Mouse (Mus musculus): Measurements from ENCODE around the gene Dcun1d2. TPM values are rescaled to one million over a fixed set of nuclear protein-coding genes. Genes with fewer than 3 reads are reported as not detected.

Dcun1d2 gene
- polyA plus RNA-seq, 1 experiment, result 15.3 TPM

- no peak overlapping the region for H3K4me3 ChIP-seq (ENCODE audit: low read depth, low read length)
- no peak overlapping the region for H3K9ac ChIP-seq (ENCODE audit: low read depth, poor library complexity, severe bottlenecking)
- no peaks in the 10 kb centered on the region for H3K9me3 ChIP-seq (replicated peaks; ENCODE audit: control insufficient read depth, insufficient read depth, low read length, poor library complexity, severe bottlenecking)
- H3K36me3 ChIP-seq (ENCODE audit: control insufficient read depth, insufficient read depth, low read length, poor library complexity, severe bottlenecking), result no peaks in the 10 kb centered on the region
- TF ChIP-seq CTCF (IDR thresholded peaks at IDR 0.05; ENCODE audit: low read depth, low read length), result no peak
- TF ChIP-seq POLR2A (IDR thresholded peaks at IDR 0.05; ENCODE audit: insufficient read depth, low read length), result no peak
- no peak for TF ChIP-seq EP300 (IDR thresholded peaks at IDR 0.05; ENCODE audit: insufficient read depth, low read depth, low read length)
- H3K27me3 ChIP-seq (ENCODE audit: control insufficient read depth, insufficient read depth, low read length, poor library complexity, severe bottlenecking), result no peaks in the 10 kb centered on the region
- H3K4me1 ChIP-seq (ENCODE audit: control insufficient read depth, insufficient read depth, low read length), result no peaks in the 10 kb centered on the region
- no peak overlapping the region for H3K27ac ChIP-seq (ENCODE audit: insufficient read depth, low read length)
Measured at GRCm38 (mm10) chr8:13230471-13230870, 57.5 kb downstream of the Dcun1d2 start.

GRCm38 (mm10) chr8:13229802-13230201 lies 58.1 kb downstream of the Dcun1d2 start:
- TF ChIP-seq POLR2A (IDR thresholded peaks at IDR 0.05; ENCODE audit: insufficient read depth, low read length) (no peak), EP300 (IDR thresholded peaks at IDR 0.05; ENCODE audit: insufficient read depth, low read depth, low read length) (no peak), CTCF (IDR thresholded peaks at IDR 0.05; ENCODE audit: low read depth, low read length) (no peak)
- H3K9me3 ChIP-seq (replicated peaks; ENCODE audit: control insufficient read depth, insufficient read depth, low read length, poor library complexity, severe bottlenecking), result no peaks in the 10 kb centered on the region
- H3K9ac ChIP-seq (ENCODE audit: low read depth, poor library complexity, severe bottlenecking), result no peak overlapping the region
- H3K27ac ChIP-seq (ENCODE audit: insufficient read depth, low read length), result no peak overlapping the region
- H3K27me3 ChIP-seq (ENCODE audit: control insufficient read depth, insufficient read depth, low read length, poor library complexity, severe bottlenecking), result no peaks in the 10 kb centered on the region
- H3K4me1 ChIP-seq (ENCODE audit: control insufficient read depth, insufficient read depth, low read length), result no peaks in the 10 kb centered on the region
- H3K36me3 ChIP-seq (ENCODE audit: control insufficient read depth, insufficient read depth, low read length, poor library complexity, severe bottlenecking), result no peaks in the 10 kb centered on the region
- H3K4me3 ChIP-seq (ENCODE audit: low read depth, low read length), result no peak overlapping the region

GRCm38 (mm10) chr8:13228923-13229610 lies 58.9 kb downstream of the Dcun1d2 start:
- Histone ChIP-seq H3K27ac (ENCODE audit: insufficient read depth, low read length) (no peak overlapping the region), H3K27me3 (ENCODE audit: control insufficient read depth, insufficient read depth, low read length, poor library complexity, severe bottlenecking) (no peaks in the 10 kb centered on the region), H3K4me1 (ENCODE audit: control insufficient read depth, insufficient read depth, low read length) (no peaks in the 10 kb centered on the region), H3K9me3 (replicated peaks; ENCODE audit: control insufficient read depth, insufficient read depth, low read length, poor library complexity, severe bottlenecking) (no peaks in the 10 kb centered on the region), H3K4me3 (ENCODE audit: low read depth, low read length) (no peak overlapping the region), H3K36me3 (ENCODE audit: control insufficient read depth, insufficient read depth, low read length, poor library complexity, severe bottlenecking) (no peaks in the 10 kb centered on the region), H3K9ac (ENCODE audit: low read depth, poor library complexity, severe bottlenecking) (no peak overlapping the region)
- TF ChIP-seq CTCF (IDR thresholded peaks at IDR 0.05; ENCODE audit: low read depth, low read length) (no peak), POLR2A (IDR thresholded peaks at IDR 0.05; ENCODE audit: insufficient read depth, low read length) (no peak), EP300 (IDR thresholded peaks at IDR 0.05; ENCODE audit: insufficient read depth, low read depth, low read length) (no peak)

GRCm38 (mm10) chr8:13227184-13227583 lies 60.7 kb downstream of the Dcun1d2 start:
- Histone ChIP-seq H3K4me3 (ENCODE audit: low read depth, low read length) (no peak overlapping the region), H3K4me1 (ENCODE audit: control insufficient read depth, insufficient read depth, low read length) (no peaks in the 10 kb centered on the region), H3K9ac (ENCODE audit: low read depth, poor library complexity, severe bottlenecking) (no peak overlapping the region), H3K36me3 (ENCODE audit: control insufficient read depth, insufficient read depth, low read length, poor library complexity, severe bottlenecking) (no peaks in the 10 kb centered on the region), H3K27ac (ENCODE audit: insufficient read depth, low read length) (no peak overlapping the region), H3K27me3 (ENCODE audit: control insufficient read depth, insufficient read depth, low read length, poor library complexity, severe bottlenecking) (no peaks in the 10 kb centered on the region), H3K9me3 (replicated peaks; ENCODE audit: control insufficient read depth, insufficient read depth, low read length, poor library complexity, severe bottlenecking) (no peaks in the 10 kb centered on the region)
- TF ChIP-seq CTCF (IDR thresholded peaks at IDR 0.05; ENCODE audit: low read depth, low read length) (no peak), EP300 (IDR thresholded peaks at IDR 0.05; ENCODE audit: insufficient read depth, low read depth, low read length) (no peak), POLR2A (IDR thresholded peaks at IDR 0.05; ENCODE audit: insufficient read depth, low read length) (no peak)

- Histone ChIP-seq H3K9ac (ENCODE audit: low read depth, poor library complexity, severe bottlenecking) (no peak overlapping the region), H3K27ac (ENCODE audit: insufficient read depth, low read length) (no peak overlapping the region), H3K4me1 (ENCODE audit: control insufficient read depth, insufficient read depth, low read length) (no peaks in the 10 kb centered on the region), H3K27me3 (ENCODE audit: control insufficient read depth, insufficient read depth, low read length, poor library complexity, severe bottlenecking) (no peaks in the 10 kb centered on the region), H3K4me3 (ENCODE audit: low read depth, low read length) (no peak overlapping the region), H3K36me3 (ENCODE audit: control insufficient read depth, insufficient read depth, low read length, poor library complexity, severe bottlenecking) (no peaks in the 10 kb centered on the region), H3K9me3 (replicated peaks; ENCODE audit: control insufficient read depth, insufficient read depth, low read length, poor library complexity, severe bottlenecking) (no peaks in the 10 kb centered on the region)
- TF ChIP-seq POLR2A (IDR thresholded peaks at IDR 0.05; ENCODE audit: insufficient read depth, low read length) (no peak), CTCF (IDR thresholded peaks at IDR 0.05; ENCODE audit: low read depth, low read length) (no peak), EP300 (IDR thresholded peaks at IDR 0.05; ENCODE audit: insufficient read depth, low read depth, low read length) (no peak)
Measured at GRCm38 (mm10) chr8:13226288-13226687, 61.6 kb downstream of the Dcun1d2 start.

DNA sequence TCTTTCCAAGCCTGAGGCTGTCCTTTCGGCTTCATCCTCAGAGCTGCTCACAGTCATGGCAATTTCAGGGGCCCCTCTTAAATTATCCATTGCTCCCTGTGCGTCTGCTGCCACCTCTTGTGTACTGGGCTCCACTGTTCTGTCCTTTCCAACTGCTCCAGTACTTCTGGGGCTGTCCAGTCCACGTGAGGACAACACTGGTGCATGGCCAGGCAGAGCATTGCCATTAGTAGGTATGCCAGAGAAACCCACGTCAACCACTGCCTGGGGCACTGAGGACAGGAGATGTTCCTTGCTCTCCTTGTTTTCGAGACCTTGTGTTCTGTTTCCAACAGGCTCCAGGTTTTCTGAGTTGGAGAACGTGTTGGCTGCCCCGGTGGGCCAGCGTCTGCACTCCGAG lies 63.5 kb downstream of the Dcun1d2 start:
- Histone ChIP-seq H3K9me3 (replicated peaks; ENCODE audit: control insufficient read depth, insufficient read depth, low read length, poor library complexity, severe bottlenecking) (no peaks in the 10 kb centered on the region), H3K27me3 (ENCODE audit: control insufficient read depth, insufficient read depth, low read length, poor library complexity, severe bottlenecking) (no peaks in the 10 kb centered on the region), H3K27ac (ENCODE audit: insufficient read depth, low read length) (no peak overlapping the region), H3K36me3 (ENCODE audit: control insufficient read depth, insufficient read depth, low read length, poor library complexity, severe bottlenecking) (no peaks in the 10 kb centered on the region), H3K9ac (ENCODE audit: low read depth, poor library complexity, severe bottlenecking) (no peak overlapping the region), H3K4me3 (ENCODE audit: low read depth, low read length) (no peak overlapping the region), H3K4me1 (ENCODE audit: control insufficient read depth, insufficient read depth, low read length) (no peaks in the 10 kb centered on the region)
- TF ChIP-seq POLR2A (IDR thresholded peaks at IDR 0.05; ENCODE audit: insufficient read depth, low read length) (no peak), EP300 (IDR thresholded peaks at IDR 0.05; ENCODE audit: insufficient read depth, low read depth, low read length) (no peak), CTCF (IDR thresholded peaks at IDR 0.05; ENCODE audit: low read depth, low read length) (no peak)
